Mouse (Mus musculus): ENCODE results near the gene Ggct.
"Not testable (repeated sequence)": the region's sequence is repeated elsewhere in the genome, so short reads cannot be mapped to it uniquely, and the experiment has no call there.

The Ggct gene

GRCm38 (mm10) chr6:54992141-54992540, 609 bp downstream of the Ggct start:
- DNase-seq (ENCODE audit: low spot score): no peak

GRCm38 (mm10) chr6:54991189-54991588, 1.6 kb downstream of the Ggct start:
- no peak for DNase-seq (ENCODE audit: low spot score)

GRCm38 (mm10) chr6:54988141-54988540, 4.6 kb downstream of the Ggct start:
- DNase-seq (ENCODE audit: low spot score): no peak

DNA sequence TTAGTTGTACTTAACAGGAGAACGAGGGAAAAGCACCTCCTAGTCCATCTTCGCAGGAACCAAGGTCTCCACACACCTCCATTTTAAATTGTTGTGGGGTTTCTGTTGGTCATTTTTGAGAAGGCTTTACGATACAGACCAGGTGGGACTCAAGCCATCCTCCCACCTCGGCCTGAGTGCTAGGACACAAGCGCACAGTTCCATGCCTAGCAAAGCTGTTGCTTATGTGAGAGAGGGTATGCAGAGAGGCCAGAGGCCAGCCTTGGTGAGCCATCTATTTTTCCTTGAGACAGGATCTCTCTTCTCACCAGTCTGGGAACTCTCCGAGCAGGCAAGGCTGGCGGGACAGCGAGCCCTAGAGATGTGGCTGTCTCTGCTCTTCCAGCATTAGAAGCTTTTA, 8.7 kb downstream of the Ggct start:
- DNase-seq (ENCODE audit: low spot score): no peak

DNA sequence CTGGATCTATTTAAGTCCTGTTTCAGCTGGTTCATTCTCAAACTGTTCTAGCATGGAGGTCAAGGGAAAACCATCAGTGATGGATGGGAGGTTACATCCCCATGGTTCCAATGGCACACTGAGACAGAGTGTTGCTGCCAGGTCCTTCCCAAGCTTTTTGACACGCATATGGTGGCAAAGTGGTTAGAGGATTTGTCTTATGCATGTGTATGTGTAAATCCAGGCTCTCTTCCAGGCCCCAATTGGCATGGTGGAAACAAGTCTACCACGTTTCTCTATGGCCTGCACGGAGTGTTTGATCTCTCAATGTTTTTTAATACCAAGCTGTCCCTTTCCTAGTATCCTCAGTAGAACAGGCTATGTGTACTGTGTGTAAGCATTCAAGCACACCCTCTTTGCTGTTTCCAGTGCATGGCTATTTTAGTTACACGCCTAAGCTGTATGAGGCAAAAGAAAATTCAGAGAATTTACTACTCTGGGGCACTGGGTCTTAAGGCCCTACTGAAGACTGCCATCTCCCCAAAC, 9.2 kb downstream of the Ggct start:
- no peak for DNase-seq (ENCODE audit: low spot score)

GRCm38 (mm10) chr6:54979426-54979825, 13.3 kb downstream of the Ggct start:
- DNase-seq (ENCODE audit: low spot score): no peak

DNA sequence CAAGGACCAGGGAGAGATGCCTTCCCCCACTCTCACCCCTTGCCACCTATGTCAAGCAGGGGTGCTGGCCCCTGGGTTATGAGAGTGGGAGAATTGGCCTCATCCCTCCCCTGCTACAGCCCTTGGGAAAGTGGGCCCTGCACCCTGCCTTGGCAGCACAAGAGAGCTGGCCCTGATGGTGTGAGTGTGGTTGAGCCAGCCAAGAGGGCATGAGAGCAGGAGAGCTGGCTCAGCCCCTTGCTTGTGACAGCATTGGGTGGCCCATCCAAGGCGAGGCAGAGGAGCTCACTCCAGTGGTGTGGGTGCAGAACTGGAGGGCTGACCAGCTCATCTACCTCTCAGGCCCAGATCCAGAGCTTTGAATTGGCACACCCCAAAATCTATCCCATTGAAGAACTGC, 17.1 kb downstream of the Ggct start:
- DNase-seq (ENCODE audit: low spot score): no peak

DNA sequence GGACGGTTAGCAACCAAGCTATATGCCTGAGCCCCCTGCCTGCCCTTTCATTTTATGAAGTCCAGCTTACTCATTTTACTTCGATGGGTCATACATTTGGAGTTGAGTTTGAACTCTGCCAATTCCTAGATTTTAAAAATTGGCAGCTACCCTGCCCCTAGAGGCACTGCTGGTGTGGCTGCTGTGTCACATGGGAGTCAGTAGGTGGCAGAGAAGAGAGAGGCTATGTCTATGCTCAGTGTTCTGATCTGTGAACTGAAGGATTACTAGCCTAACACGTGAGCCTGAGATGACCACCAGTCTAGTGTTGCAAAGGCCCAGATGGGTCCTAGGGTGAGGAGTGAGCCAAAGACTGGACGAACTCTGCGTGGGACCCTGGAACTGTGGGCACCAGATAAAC, 18.2 kb downstream of the Ggct start:
- no peak for DNase-seq (ENCODE audit: low spot score)

DNA sequence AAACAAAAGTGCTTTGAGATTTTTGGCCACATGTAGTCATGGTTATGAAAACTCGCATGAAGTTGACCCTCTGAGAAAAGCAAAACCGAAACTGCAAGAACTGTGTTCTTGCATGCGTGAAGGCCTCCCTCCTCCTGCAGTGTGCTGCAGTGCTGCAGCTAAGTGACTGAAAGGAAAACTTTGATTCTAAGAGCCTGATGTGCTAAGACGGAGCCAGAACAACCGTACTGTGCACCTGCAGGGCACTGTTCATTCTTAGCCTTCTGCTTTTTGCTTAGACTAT, 19.9 kb downstream of the Ggct start:
- no peak for DNase-seq (ENCODE audit: low spot score)

DNA sequence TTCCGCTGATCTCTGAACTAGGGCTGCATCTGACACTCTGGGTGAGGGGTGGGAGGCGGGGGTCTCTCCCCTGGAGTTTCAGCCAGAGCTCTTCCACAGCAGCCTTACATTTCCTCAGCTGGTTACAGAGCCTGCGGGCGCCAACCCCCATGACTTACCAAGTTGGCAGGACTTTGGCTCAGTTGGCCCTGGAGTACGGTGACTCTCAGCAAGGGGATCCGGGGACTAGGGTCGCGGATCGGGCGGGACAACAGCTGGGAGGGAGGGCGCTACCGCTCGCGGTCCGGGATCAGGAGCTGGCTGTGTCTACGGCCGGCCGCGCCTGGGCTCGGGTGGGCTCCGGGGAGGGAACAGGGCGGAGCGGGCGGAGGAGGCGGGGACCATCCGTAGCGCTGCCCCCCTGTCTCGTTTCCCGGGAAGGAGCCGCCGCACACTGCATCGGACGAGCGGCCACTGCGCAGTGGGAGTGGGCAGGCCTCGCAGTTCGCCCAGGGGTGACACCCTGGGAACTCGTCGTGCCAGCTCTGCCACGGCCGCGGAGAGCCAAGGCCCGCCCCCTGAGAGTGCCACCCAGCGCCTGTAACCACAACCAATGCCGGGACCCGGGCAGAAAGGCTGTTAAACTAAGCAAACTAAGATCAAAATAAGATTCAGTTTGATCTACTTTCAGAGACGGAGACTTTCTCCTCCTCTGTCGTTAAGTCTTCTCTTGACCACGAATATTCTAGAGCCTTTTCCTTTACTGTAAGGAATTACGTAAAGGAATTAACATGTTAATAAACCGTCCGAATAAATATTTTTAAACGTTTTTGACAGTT, 20.4 kb downstream of the Ggct start, which contains the start of gene Nod1:
Nod1 (minus strand) TSS at position 502 of the 818 bp plus-strand sequence.
- peak; percentile 53 for DNase-seq (ENCODE audit: low spot score)

DNA sequence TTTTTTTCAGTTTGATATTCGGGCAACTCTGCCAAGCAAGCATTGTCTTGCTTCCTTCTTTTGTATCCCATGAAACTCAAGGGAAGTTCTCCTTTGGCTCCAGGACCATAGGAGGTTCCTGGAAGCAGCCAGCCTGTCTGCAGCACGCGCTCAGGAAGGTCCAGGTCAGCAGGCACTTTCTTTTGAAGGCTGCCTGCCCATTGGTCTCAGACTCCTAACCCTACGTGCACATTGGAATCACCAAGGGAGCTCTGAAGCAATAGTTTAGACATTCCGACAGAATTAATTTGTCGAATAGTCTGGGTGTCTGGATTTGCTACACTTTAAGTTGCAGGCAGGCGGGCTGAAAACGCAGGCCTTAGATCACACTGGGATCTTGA, 21.0 kb downstream of the Ggct start:
- DNase-seq (ENCODE audit: low spot score): no peak

DNA sequence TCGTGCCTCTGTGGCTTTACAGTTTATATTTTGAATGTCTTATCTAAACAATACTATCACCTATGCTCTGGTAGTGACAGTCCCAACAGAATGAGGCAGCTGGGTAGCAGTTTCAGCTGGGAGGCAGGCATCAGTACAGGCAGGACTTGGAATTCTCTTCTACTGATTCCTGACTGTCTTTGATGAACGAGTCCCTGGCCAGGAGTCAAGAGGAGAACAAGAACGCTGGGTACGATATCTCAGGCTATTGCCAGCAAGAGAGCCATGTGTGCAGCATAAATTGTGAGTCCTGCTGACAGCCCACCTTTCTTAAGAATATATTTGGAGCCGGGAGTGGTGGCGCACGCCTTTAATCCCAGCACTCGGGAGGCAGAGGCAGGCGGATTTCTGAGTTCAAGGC, 22.2 kb downstream of the Ggct start:
- DNase-seq (ENCODE audit: low spot score): no peak

- no peak for DNase-seq (ENCODE audit: low spot score)
Measured at GRCm38 (mm10) chr6:54969801-54970200, 22.9 kb downstream of the Ggct start.

DNA sequence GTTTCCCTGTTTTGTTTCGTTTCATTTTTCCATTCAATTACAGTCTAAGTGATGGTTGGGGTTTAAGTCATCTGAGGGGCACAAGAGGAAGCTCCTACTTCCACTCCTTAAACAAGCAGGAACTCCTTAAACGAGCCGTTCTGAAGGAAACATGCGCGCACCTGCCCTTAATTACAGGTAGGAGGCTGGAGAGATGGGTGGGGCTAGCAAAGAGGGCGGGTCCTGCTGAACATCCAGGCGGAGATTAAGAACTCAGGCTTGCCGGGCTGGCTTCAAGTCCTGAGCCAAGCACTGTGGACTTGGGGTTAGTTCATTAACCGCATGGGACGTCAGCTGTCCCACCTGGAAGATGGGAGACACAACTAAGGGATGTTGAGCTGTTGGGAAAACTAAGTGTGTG, 25.2 kb downstream of the Ggct start:
- no peak for DNase-seq (ENCODE audit: low spot score)

- no peak for DNase-seq (ENCODE audit: low spot score)
Measured at GRCm38 (mm10) chr6:54965234-54965633, 27.5 kb downstream of the Ggct start.

DNA sequence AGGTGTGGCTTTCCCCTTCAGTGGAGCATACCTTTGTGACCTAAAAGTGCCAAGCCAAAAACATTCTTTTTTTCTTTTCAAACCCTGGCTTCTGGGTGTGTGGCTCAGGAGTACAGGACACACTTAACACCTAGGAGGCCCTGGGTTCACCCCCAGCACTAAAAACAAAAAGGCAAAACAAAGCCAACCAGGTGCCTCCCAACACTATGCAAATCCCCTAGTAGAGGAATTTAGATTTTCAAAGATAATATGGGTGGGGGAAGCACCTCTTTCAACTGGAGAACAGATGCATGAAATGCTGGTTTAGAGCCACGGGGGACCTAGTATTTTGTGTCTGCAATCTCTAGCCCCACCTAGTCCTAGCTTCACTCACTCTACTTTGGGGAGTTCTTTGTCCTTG, 28.0 kb downstream of the Ggct start:
- DNase-seq (ENCODE audit: low spot score): no peak

DNA sequence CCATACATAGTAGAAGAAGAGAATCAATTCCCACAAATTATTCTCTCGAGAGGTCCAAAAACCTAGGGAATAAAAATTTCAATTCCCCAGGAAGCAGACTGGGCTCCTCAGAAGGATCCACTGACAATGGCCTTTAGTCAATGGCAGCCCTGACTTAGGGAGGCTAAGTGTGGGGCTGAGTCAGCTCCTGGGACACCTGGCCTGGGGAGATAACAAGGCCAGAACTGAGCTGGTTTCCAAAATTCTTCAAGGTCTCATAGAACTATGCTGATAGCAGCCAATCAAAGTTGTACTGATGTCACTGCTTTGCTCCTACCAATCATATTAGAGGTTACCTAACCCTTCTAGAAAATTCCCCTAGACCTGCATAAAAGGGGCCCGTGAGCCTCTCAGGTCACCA, 29.2 kb downstream of the Ggct start:
- DNase-seq (ENCODE audit: low spot score): no peak

DNA sequence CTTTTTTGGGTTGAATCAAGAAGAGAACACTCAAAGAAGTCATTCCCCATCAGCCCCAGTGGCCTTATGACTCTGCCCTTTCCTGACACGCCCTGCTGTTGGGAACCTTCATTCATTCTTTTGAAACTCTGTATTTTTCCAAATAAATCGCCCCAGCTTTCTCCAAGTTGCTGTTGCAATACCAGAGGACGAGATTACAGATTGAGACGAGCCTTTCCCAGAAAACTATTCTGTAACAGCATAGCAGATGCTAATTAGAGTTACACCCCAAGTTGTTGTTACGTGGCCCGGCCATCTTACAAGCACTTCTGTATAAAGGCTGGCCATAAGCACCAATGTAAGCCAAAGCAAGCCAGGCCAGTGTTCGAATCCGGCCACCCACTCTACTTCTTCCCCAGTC, 35.1 kb downstream of the Ggct start:
- DNase-seq (ENCODE audit: low spot score): no peak

- DNase-seq (ENCODE audit: low spot score): no peak
Measured at GRCm38 (mm10) chr6:54956425-54956824, 36.3 kb downstream of the Ggct start.

DNA sequence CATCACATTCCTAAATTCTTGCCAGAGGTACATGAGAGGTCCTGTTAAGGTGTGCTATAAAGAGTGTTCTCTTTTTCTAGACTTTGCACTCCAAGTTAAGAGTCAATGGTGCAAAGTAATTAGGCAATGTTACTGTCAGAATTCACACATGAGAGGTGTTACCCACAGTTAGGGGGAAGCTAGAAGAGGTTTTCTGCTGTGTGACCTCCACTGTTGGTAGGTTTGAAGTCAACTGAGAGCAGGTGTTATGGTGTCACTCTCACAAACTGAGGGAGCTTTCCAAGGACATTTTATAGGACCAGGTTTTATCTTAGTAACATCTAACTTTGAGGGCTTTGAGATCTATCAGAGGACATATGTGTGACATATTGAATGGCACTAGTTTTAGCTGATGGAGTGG, 36.8 kb downstream of the Ggct start:
- DNase-seq (ENCODE audit: low spot score): no peak

DNA sequence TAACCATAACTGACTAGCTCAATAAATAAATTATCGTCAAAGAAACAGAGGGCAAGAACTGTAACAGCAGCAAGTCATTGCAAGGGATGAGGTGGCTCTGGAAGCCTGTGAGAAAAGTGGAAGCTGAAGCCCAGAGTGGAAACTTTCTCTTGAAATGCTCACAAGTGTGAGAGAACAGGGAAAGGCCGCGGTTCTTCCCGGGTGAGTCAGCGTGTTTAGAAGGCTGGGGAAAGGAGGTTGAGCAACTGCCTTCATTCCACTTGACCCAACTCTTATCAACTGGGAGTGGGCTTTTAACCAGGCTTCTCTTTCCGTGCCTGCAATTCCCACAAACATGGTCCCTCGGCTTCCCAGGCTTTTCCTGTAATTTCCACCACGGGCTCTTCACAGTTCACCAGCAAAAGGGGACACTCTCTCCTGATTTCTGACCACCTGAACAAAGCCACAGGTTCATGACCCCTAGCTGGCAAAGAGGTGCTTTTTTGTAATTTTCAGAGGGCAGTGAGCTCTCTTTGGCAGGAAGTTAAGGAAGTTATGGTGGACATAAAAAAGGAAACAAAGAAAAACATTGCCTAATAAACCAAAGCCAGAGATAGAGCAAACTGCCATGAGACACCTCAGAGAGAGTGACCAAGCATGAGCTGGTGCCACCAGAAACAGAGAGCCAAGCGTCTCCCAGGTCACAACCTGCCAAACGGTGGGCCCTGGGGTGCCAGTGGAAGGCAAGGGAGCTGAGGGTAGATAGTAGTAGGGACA, 37.9 kb downstream of the Ggct start:
- no peak for DNase-seq (ENCODE audit: low spot score)

DNA sequence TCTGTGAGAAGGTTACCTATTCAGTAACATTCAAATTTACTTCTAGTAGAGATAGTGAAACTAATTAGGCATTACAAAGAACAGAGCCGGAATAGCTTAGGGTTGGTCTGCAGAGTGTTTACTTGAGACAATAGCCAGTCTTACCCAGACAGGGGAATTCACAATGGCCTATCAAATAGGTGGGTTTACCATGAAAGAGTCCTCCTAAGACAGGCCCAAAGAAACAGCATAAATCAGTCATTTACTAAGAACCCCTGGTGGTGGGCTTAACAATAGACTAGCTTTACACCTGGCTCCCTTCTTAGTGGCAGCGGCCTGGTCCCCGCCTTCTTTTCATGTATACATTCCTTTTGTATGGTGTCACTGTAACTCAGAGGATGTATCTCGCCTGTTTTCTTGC, 39.4 kb downstream of the Ggct start:
- DNase-seq (ENCODE audit: low spot score): not testable (repeated sequence)

GRCm38 (mm10) chr6:54952542-54952941, 40.2 kb downstream of the Ggct start:
- DNase-seq (ENCODE audit: low spot score): no peak

- DNase-seq (ENCODE audit: low spot score): no peak
Measured at GRCm38 (mm10) chr6:54948682-54949081, 44.1 kb downstream of the Ggct start.
